Mouse (Mus musculus): ENCODE measurements around the gene Syt16. TPM values are rescaled to one million over a fixed set of nuclear protein-coding genes. Genes with fewer than 3 reads are reported as not detected.

Gene Syt16
- total and polyA plus RNA-seq, 3 experiments = 0.05 TPM; not detected in 2

DNA sequence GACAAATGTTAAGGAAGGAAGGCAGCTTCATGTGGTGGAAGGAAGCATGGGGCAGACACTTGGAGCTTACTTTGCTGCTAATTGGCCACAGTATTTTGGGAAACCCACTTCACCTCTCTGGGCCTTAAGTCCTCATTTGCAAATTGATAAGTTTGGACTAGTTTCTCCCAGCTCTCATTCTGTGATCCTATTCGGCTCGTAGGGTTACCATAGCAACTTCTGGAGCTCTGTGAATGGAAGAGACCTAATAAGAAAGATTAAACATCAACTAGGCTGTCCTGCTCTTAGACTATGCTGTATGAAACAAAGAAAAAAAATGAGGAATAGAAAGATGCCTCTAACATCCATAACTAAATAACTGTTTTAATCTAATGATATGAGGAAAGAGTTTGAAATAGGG lies 134.3 kb downstream of the Syt16 start:
- no peak overlapping the region for H3K4me3 ChIP-seq (replicated peaks in 1 of 3; ENCODE audit: low read depth in 2 of 3, low read length in 2 of 3, poor library complexity in 1 of 3)
- TF ChIP-seq BHLHE40 (IDR thresholded peaks at IDR 0.05; ENCODE audit: low read depth, low read length) = no peak
- TF ChIP-seq EP300 (IDR thresholded peaks at IDR 0.05; ENCODE audit: low read length) = no peak
- no peak for TF ChIP-seq SIN3A (IDR thresholded peaks at IDR 0.05; ENCODE audit: low read length)
- TF ChIP-seq UBTF (IDR thresholded peaks at IDR 0.05; ENCODE audit: low read depth, low read length) = no peak
- TF ChIP-seq ZKSCAN1 (IDR thresholded peaks at IDR 0.05; ENCODE audit: borderline replicate concordance, low read depth, low read length) = no peak
- no peak for TF ChIP-seq MAZ (IDR thresholded peaks at IDR 0.05; ENCODE audit: low read depth, low read length)
- no peak for TF ChIP-seq MAX (IDR thresholded peaks at IDR 0.05; ENCODE audit: low read length)
- no peak for TF ChIP-seq IRF4 (IDR thresholded peaks at IDR 0.05; ENCODE audit: low read depth, low read length)
- TF ChIP-seq KAT2A (IDR thresholded peaks at IDR 0.05; ENCODE audit: insufficient replicate concordance, low read length) = no peak
- H3K79me2 ChIP-seq (replicated peaks; ENCODE audit: control insufficient read depth, extremely low read depth, insufficient read depth, poor library complexity, severe bottlenecking) = no peaks in the 10 kb centered on the region
- H3K4me1 ChIP-seq (ENCODE audit: control insufficient read depth in 1 of 2, insufficient read depth in 2 of 2) = no peaks in the 10 kb centered on the region
- no peak overlapping the region for H3K9ac ChIP-seq (ENCODE audit: insufficient read depth, low read depth)
- dilution Hi-C loops (cut with MboI; ENCODE audit: extremely low pct_ligation_motif_present, extremely low pct_unique_long_range_greater_than_20kb, low sequenced_read_pairs) = no loop called here
- no peak overlapping the region for H3K27ac ChIP-seq (ENCODE audit: insufficient read depth, low read depth)
- no peaks in the 10 kb centered on the region for H3K27me3 ChIP-seq (replicated peaks)
- no peaks in the 10 kb centered on the region for H3K36me3 ChIP-seq (replicated peaks in 1 of 2; ENCODE audit: control insufficient read depth in 1 of 2, insufficient read depth in 1 of 2, low read length in 1 of 2)
- no peak overlapping the region for H3K4me2 ChIP-seq (ENCODE audit: insufficient read depth, low read depth, poor library complexity, severe bottlenecking)
- H3K9me3 ChIP-seq (replicated peaks; ENCODE audit: low read length) = no peaks in the 10 kb centered on the region
- no peak for DNase-seq (ENCODE audit: extremely low read depth)
- in situ Hi-C loops (cut with MboI; ENCODE audit: low pct_ligation_motif_present, low pct_unique_long_range_greater_than_20kb, low sequenced_read_pairs) = no loop called here

DNA sequence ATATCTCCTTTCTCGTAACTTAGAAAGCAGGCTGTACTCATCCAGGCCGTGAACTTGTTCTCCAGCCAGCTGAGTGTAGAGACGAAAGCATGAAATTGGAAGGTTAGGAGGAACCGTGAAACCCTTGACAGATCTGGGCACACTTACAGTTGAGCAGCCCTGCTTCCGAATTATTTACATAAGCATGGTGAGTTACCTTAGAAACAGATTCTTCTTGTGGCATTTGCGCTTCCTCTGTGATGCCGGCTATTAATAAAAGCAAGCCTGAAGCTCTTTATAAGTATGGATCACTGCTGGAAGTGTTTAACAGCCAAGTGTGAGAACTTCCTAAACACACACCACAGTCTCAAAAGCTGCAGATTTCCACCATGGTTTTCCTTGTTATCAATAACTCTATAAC lies 144.7 kb downstream of the Syt16 start:
- Histone ChIP-seq H3K27ac (ENCODE audit: insufficient read depth, low read depth) (no peak overlapping the region), H3K4me2 (ENCODE audit: insufficient read depth, low read depth, poor library complexity, severe bottlenecking) (no peak overlapping the region), H3K4me3 (replicated peaks in 1 of 3; ENCODE audit: low read depth in 2 of 3, low read length in 2 of 3, poor library complexity in 1 of 3) (no peak overlapping the region), H3K4me1 (ENCODE audit: control insufficient read depth in 1 of 2, insufficient read depth in 2 of 2) (0 out of 4 replicates have a peak, but pooled peaks cover 0 to 2% of the 10 kb centered on the region in 2 experiments), H3K79me2 (replicated peaks; ENCODE audit: control insufficient read depth, extremely low read depth, insufficient read depth, poor library complexity, severe bottlenecking) (no peaks in the 10 kb centered on the region), H3K9me3 (replicated peaks; ENCODE audit: low read length) (no peaks in the 10 kb centered on the region), H3K36me3 (replicated peaks in 1 of 2; ENCODE audit: control insufficient read depth in 1 of 2, insufficient read depth in 1 of 2, low read length in 1 of 2) (no peaks in the 10 kb centered on the region), H3K9ac (ENCODE audit: insufficient read depth, low read depth) (no peak overlapping the region), H3K27me3 (replicated peaks) (no peaks in the 10 kb centered on the region)
- dilution Hi-C loops (cut with MboI; ENCODE audit: extremely low pct_ligation_motif_present, extremely low pct_unique_long_range_greater_than_20kb, low sequenced_read_pairs) = no loop called here
- DNase-seq (ENCODE audit: extremely low read depth) = no peak
- in situ Hi-C loops (cut with MboI; ENCODE audit: low pct_ligation_motif_present, low pct_unique_long_range_greater_than_20kb, low sequenced_read_pairs) = no loop called here
- TF ChIP-seq E2F4 (IDR thresholded peaks at IDR 0.05; ENCODE audit: insufficient replicate concordance, low read depth, low read length) = no peak
- no peak for TF ChIP-seq SMC3 (IDR thresholded peaks at IDR 0.05; ENCODE audit: low read depth, low read length)
- no peak for TF ChIP-seq NELFE (IDR thresholded peaks at IDR 0.05; ENCODE audit: low read depth, low read length)
- TF ChIP-seq CTCF (conservative IDR thresholded peaks at IDR 0.05 in 1 of 2, IDR thresholded peaks at IDR 0.05 in 1 of 2; ENCODE audit: low read depth in 2 of 2, low read length in 2 of 2) = no peak
- no peak for TF ChIP-seq GABPA (IDR thresholded peaks at IDR 0.05; ENCODE audit: insufficient replicate concordance, low read depth, low read length)
- TF ChIP-seq MAX (IDR thresholded peaks at IDR 0.05; ENCODE audit: low read length) = no peak
- no peak for TF ChIP-seq JUN (IDR thresholded peaks at IDR 0.05; ENCODE audit: insufficient read depth, low read depth, low read length)
- no peak for TF ChIP-seq RCOR1 (conservative IDR thresholded peaks at IDR 0.05; ENCODE audit: low read depth, low read length)
- TF ChIP-seq TBP (conservative IDR thresholded peaks at IDR 0.05; ENCODE audit: low read depth, low read length) = no peak
- TF ChIP-seq ELF1 (IDR thresholded peaks at IDR 0.05; ENCODE audit: low read depth, low read length) = no peak
- TF ChIP-seq PAX5 (IDR thresholded peaks at IDR 0.05; ENCODE audit: low read length) = no peak
- TF ChIP-seq JUND (conservative IDR thresholded peaks at IDR 0.05; ENCODE audit: low read depth, low read length) = no peak
- TF ChIP-seq BHLHE40 (IDR thresholded peaks at IDR 0.05; ENCODE audit: low read depth, low read length) = no peak
